Mouse (Mus musculus): Measurements from ENCODE around the gene Esyt1. TPM values are rescaled to one million over a fixed set of nuclear protein-coding genes. Genes with fewer than 3 reads are reported as not detected.
"Not testable (repeated sequence)": the region's sequence is repeated elsewhere in the genome, so short reads cannot be mapped to it uniquely, and the experiment has no call there.

The Esyt1 gene
- polyA plus RNA-seq, 1 experiment = 36.1 TPM

DNA sequence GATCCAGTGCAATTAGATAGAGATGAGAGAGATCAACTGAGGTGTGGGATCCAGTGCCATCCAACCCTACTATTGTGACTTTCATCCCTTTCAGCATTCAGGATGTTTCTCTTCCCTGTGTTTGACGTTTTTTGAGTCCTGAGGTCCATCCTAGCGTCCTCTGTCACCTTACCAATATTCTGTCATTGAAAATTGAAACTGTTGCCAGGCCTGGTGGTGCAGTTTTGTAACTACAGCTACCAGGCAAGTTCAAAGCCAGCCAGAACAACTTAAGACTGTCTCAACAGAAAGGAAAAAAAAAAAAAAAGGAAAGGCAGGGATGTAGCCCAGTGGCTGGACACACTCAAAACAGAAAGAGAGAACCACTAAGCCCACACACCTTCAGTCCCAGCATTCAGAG is 30.4 kb downstream of the Esyt1 start:
- no peak overlapping the region for H3K4me3 ChIP-seq (replicated peaks; ENCODE audit: control insufficient read depth, low read depth, low read length)
- TF ChIP-seq POLR2A (IDR thresholded peaks at IDR 0.05; ENCODE audit: borderline replicate concordance, control insufficient read depth, low read depth, low read length) (no peak), CTCF (IDR thresholded peaks at IDR 0.05; ENCODE audit: control insufficient read depth, insufficient read depth, low read length) (no peak)
- WGBS = 34% methylated on average over 2 of the region's 2 CpGs
- H3K27ac ChIP-seq (ENCODE audit: control insufficient read depth, insufficient read depth, low read depth, low read length, poor library complexity) = no peak overlapping the region
- H3K4me1 ChIP-seq (ENCODE audit: control insufficient read depth, insufficient read depth, low read length) = peaks cover 3% of the 10 kb centered on the region; the same call in 1 of the 2 replicates

DNA sequence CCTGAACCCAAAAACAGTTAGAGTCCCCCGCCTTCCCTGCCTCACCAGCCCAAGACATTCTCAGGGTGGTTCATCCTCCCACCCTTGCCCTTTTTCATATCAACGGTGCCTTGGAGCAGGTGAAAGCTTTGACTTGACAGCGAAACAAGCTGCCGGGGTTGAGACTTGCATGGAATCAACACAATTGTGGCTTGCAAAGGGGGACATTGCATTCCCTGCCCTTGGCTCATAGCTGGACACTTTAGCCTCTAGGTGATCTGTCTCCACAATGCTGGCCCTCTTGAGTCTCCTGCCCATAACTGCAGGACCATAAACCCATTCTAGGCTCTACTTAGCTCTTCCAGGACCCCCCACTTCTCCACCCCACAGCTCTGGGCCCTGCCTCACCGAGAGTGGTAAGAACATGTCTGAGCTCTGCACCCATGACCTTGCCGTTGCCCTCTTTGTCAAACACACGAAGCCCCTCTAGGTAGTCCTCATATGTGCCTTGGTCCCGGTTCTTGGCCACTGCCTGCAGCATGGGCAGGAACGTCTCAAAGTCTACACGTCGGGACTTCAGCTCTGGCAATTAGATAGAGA is 30.9 kb downstream of the Esyt1 start:
- H3K4me3 ChIP-seq (replicated peaks; ENCODE audit: control insufficient read depth, low read depth, low read length) = peak overlapping the region; percentile 87
- H3K4me1 ChIP-seq (ENCODE audit: control insufficient read depth, insufficient read depth, low read length) = peaks cover 2% of the 10 kb centered on the region; the same call in 1 of the 2 replicates
- peak overlapping the region; percentile 71 for H3K27ac ChIP-seq (ENCODE audit: control insufficient read depth, insufficient read depth, low read depth, low read length, poor library complexity)
- WGBS = 18% methylated on average over 11 of the region's 11 CpGs
- TF ChIP-seq POLR2A (IDR thresholded peaks at IDR 0.05; ENCODE audit: borderline replicate concordance, control insufficient read depth, low read depth, low read length) (no peak), CTCF (IDR thresholded peaks at IDR 0.05; ENCODE audit: control insufficient read depth, insufficient read depth, low read length) (no peak)

DNA sequence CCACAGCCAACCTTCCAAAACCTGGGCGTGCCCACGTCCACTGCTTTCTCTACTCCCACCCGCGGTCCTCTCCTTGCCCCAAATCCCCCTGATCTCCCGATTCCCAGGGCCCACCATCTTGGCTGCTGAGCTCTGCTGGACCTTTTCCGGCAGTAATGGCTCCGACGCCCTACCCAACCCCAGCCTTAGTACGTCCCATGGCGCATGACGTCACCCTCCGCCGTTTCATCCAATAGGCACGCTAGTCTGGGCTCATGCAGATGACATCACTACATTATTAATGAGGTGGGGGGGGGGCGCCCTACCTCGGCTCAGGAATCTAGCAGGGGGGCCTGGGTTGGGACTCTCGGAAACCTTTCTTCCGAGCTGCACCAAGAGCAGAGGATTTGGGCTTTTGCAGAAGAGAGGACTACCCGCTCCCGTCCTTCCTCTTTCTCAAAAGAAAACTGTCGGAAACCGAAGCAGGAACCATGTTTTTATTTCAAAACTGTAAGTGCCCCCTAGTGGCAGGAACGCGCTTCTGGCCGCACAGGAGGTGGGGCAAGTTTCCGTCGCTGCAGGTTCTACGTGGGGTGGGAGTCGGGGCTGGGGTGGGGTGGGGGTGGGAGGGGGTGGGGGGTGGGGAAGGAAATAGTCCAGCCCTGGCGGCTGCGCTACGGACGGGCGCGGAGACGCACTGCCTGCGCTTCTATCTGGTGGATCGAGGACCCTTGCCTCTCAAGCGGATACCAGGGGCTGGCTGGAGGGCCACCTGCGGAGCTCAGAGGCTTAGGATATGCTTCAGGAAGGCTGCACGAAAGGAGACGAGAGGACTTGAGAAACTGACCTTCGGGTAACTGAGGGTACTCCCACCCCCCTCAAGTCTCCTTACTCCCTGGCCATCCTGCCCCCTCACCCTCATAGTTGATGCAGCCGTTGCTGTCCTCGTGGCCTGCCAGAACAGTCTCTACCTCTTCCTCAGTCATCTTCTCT is 31.7 kb downstream of the Esyt1 start, which contains the start of gene Myl6:
TSS of gene Myl6 (minus strand) at position 451 of the 972 bp plus-strand sequence.
- H3K4me3 ChIP-seq (replicated peaks; ENCODE audit: control insufficient read depth, low read depth, low read length) = peak within 1 kb of the TSS; percentile 87
- peak; percentile 98 for TF ChIP-seq POLR2A (IDR thresholded peaks at IDR 0.05; ENCODE audit: borderline replicate concordance, control insufficient read depth, low read depth, low read length)
- TF ChIP-seq CTCF (IDR thresholded peaks at IDR 0.05; ENCODE audit: control insufficient read depth, insufficient read depth, low read length) = peak; percentile 75
- peaks cover 2% of the 10 kb centered on the region; the same call in 1 of the 2 replicates for H3K4me1 ChIP-seq (ENCODE audit: control insufficient read depth, insufficient read depth, low read length)
- WGBS = 1% methylated on average over 45 of the region's 45 CpGs
- peak within 1 kb of the TSS; percentile 85 for H3K27ac ChIP-seq (ENCODE audit: control insufficient read depth, insufficient read depth, low read depth, low read length, poor library complexity)

DNA sequence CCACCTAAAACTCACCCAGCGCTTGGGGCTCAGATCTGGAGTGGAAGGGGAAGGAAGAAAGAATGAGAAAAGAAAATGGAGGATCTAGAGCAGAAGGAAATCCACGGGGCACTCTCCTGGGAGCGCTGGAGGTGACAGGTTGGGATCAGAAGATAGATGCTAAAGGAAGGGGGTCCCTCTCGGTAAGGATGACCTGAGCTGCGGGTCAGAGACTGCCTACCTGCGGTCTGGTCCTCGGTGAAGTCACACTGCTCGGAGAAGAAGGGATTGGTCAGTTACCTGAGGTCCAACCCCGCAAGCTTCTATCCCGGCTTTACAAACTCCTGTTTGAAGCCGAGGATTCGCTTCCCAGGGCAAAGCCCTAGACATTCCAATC is 32.4 kb downstream of the Esyt1 start:
- TF ChIP-seq CTCF (IDR thresholded peaks at IDR 0.05; ENCODE audit: control insufficient read depth, insufficient read depth, low read length) (no peak), POLR2A (IDR thresholded peaks at IDR 0.05; ENCODE audit: borderline replicate concordance, control insufficient read depth, low read depth, low read length) (no peak)
- H3K4me1 ChIP-seq (ENCODE audit: control insufficient read depth, insufficient read depth, low read length) = peaks cover 2% of the 10 kb centered on the region; the same call in 1 of the 2 replicates
- WGBS = under 1% methylated on average over 12 of the region's 12 CpGs
- peak overlapping the region; percentile 85 for H3K27ac ChIP-seq (ENCODE audit: control insufficient read depth, insufficient read depth, low read depth, low read length, poor library complexity)
- H3K4me3 ChIP-seq (replicated peaks; ENCODE audit: control insufficient read depth, low read depth, low read length) = peak overlapping the region; percentile 87

DNA sequence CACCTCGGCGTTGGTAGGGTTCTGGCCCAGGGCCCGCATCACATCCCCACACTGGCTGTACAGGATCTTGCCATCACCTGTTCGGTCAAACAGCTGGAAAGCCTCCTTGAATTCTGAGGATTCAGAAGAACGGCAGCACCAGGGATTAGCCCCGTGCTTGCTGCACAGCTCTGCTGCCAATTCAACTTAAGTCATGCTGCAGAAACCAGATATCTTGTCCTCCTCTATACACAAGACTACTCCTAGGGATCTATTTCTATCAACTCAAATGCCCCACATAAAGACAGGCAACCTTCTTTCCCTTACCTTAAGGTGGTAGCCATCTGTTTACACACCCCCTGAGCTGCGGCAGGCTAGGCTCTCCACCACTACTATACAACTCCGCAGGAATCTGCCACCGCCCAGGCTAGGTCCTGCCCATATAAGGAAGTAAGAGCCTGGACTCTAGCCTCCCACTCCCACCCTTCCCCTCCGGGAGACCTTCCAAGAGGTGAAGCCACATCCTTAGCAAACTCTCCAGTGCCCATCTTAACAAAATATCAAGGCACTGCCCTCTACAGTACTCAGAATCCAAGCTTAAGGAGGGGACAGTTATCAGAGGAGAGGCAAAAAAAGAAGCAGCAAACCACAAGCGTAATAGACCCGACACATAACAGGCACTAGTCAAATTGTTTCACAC is 32.9 kb downstream of the Esyt1 start:
- H3K4me3 ChIP-seq (replicated peaks; ENCODE audit: control insufficient read depth, low read depth, low read length) = peak overlapping the region; percentile 87
- H3K4me1 ChIP-seq (ENCODE audit: control insufficient read depth, insufficient read depth, low read length) = peaks cover 2% of the 10 kb centered on the region; the same call in 1 of the 2 replicates
- 10% methylated on average over 12 of the region's 12 CpGs for WGBS
- peak overlapping the region; percentile 85 for H3K27ac ChIP-seq (ENCODE audit: control insufficient read depth, insufficient read depth, low read depth, low read length, poor library complexity)
- no peak for TF ChIP-seq POLR2A (IDR thresholded peaks at IDR 0.05; ENCODE audit: borderline replicate concordance, control insufficient read depth, low read depth, low read length)
- TF ChIP-seq CTCF (IDR thresholded peaks at IDR 0.05; ENCODE audit: control insufficient read depth, insufficient read depth, low read length) = no peak

DNA sequence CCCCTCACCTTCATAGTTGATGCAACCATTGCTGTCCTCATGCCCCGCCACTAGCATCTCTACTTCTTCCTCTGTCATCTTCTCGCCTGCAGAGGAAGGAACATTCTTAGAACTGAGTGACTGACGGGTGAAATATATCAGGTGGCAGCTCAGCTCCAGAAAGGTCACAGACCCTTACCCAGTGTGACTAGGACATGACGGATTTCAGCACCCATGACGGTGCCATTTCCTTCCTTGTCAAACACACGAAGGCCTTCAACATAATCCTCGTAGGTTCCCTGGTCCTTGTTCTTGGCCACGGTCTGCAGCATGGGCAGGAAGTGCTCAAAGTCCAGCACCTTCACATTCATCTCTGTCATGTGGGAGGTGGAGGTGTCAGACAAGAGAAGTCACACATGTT is 33.6 kb downstream of the Esyt1 start:
- Histone ChIP-seq H3K27ac (ENCODE audit: control insufficient read depth, insufficient read depth, low read depth, low read length, poor library complexity) (peak overlapping the region; percentile 12; the same call in 1 of the 2 replicates), H3K4me3 (replicated peaks; ENCODE audit: control insufficient read depth, low read depth, low read length) (peak overlapping the region; percentile 87)
- not testable (repeated sequence) for H3K4me1 ChIP-seq (ENCODE audit: control insufficient read depth, insufficient read depth, low read length)
- 22% methylated on average over 8 of the region's 8 CpGs for WGBS

DNA sequence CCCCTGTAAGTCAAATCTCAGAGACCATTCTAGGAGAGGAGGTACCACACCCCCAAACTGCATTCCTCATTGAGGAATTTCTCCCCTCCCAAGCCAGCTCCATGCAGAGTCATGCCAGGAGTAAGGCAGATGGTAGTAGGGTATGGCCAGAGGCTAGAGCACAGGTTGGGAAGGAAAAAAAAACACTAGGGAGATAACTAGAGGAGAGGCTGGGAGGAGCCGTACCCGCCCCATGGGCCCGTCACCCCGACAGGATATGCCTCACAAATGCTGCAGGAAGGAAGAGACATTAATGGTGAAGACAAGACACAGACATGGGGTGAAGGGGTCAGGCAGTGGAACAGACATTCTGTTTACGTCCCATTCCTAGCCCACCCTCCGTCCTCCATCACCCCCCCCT is 34.2 kb downstream of the Esyt1 start:
- WGBS = 54% methylated on average over 6 of the region's 6 CpGs
- Histone ChIP-seq H3K4me3 (replicated peaks; ENCODE audit: control insufficient read depth, low read depth, low read length) (peak overlapping the region; percentile 87), H3K4me1 (ENCODE audit: control insufficient read depth, insufficient read depth, low read length) (peaks cover 2% of the 10 kb centered on the region; the same call in 1 of the 2 replicates), H3K27ac (ENCODE audit: control insufficient read depth, insufficient read depth, low read depth, low read length, poor library complexity) (0 out of 2 replicates have a peak overlapping the region, but pooled peaks have one; percentile 12)
- TF ChIP-seq CTCF (IDR thresholded peaks at IDR 0.05; ENCODE audit: control insufficient read depth, insufficient read depth, low read length) (no peak), POLR2A (IDR thresholded peaks at IDR 0.05; ENCODE audit: borderline replicate concordance, control insufficient read depth, low read depth, low read length) (no peak)

DNA sequence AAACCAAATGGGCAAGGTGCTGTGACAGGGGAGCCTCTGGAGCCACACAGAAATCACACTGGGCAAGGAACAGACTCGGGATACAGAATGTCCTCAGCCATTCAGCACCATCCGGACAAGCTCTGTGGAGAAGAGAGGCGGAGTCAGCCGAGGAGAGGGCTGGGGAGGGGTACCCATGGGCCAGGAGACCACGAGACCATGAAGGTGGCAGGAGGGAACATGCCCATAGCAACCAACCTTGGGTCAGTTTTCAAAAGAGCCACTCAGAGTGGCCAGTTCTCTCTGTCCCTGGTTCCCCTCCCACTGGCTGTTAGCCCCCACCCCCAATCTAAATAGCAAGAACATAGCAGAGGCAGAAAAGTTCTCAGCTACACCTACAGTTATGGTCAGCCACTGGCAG is 34.8 kb downstream of the Esyt1 start:
- TF ChIP-seq CTCF (IDR thresholded peaks at IDR 0.05; ENCODE audit: control insufficient read depth, insufficient read depth, low read length) = no peak
- TF ChIP-seq POLR2A (IDR thresholded peaks at IDR 0.05; ENCODE audit: borderline replicate concordance, control insufficient read depth, low read depth, low read length) = no peak
- no peak overlapping the region for H3K4me3 ChIP-seq (replicated peaks; ENCODE audit: control insufficient read depth, low read depth, low read length)
- H3K27ac ChIP-seq (ENCODE audit: control insufficient read depth, insufficient read depth, low read depth, low read length, poor library complexity) = no peak overlapping the region
- peaks cover 2% of the 10 kb centered on the region; the same call in 1 of the 2 replicates for H3K4me1 ChIP-seq (ENCODE audit: control insufficient read depth, insufficient read depth, low read length)
- 71% methylated on average over 5 of the region's 5 CpGs for WGBS

Data from bone marrow, adult 2 months (tissue).